Mouse (Mus musculus) MEL (cell line): ENCODE data around the gene Fhl2. TPM values are rescaled to one million over a fixed set of nuclear protein-coding genes. Genes with fewer than 3 reads are reported as not detected.

Experiments
- DNase-seq: peaks from one replicate; pipeline ENCODE4 v3.0.0; 2011; ENCODE audit warnings: low read depth, low spot score
- H3K27ac ChIP-seq: 2 replicates; pipeline ENCODE4 v1.5.1; 2012; ENCODE audit warnings: low read depth, mild to moderate bottlenecking, control low read depth, low read length, moderate library complexity; ENCODE audit not compliant: control insufficient read depth
- H3K27me3 ChIP-seq, 2 experiments: fragments of 150-350 bp in 1 of 2; sonication (generic) in 1 of 2; 2 replicates each; pipeline ENCODE4 v1.6.1; 2012; ENCODE audit warnings: low read length in 2 of 2, mild to moderate bottlenecking in 2 of 2, improper control_type of control experiment in 1 of 2, moderate library complexity in 1 of 2; ENCODE audit not compliant: insufficient read depth in 2 of 2, control insufficient read depth in 1 of 2
- H3K36me3 ChIP-seq, 2 experiments: 2 replicates each; pipeline ENCODE4 v1.6.1; 2012 to 2014; ENCODE audit warnings: low read length in 2 of 2, improper control_type of control experiment in 1 of 2, inconsistent platforms in 1 of 2, mild to moderate bottlenecking in 1 of 2; ENCODE audit not compliant: insufficient read depth in 2 of 2, control insufficient read depth in 1 of 2
- H3K4me1 ChIP-seq, 2 experiments: fragments of 150-350 bp in 1 of 2; sonication (generic) in 1 of 2; 2 replicates each; pipeline ENCODE4 v1.6.1; 2012; ENCODE audit warnings: low read length in 2 of 2, improper control_type of control experiment in 1 of 2, mild to moderate bottlenecking in 1 of 2; ENCODE audit not compliant: insufficient read depth in 2 of 2, control insufficient read depth in 1 of 2
- H3K4me3 ChIP-seq, 2 experiments: fragments of 150-350 bp in 1 of 2; sonication (generic) in 1 of 2; 2 replicates each; pipeline ENCODE4 v1.5.1; 2012; ENCODE audit warnings: low read depth in 2 of 2, low read length in 2 of 2, mild to moderate bottlenecking in 2 of 2, moderate library complexity in 2 of 2, control low read depth in 1 of 2, improper control_type of control experiment in 1 of 2; ENCODE audit not compliant: control insufficient read depth in 1 of 2, insufficient read depth in 1 of 2
- H3K79me2 ChIP-seq: 2 replicates; pipeline ENCODE4 v1.6.1; 2012; ENCODE audit warnings: mild to moderate bottlenecking, low read length, moderate library complexity; ENCODE audit not compliant: control insufficient read depth, poor library complexity, insufficient read depth
- H3K9ac ChIP-seq: 2 replicates; pipeline ENCODE4 v1.6.1; 2012; ENCODE audit warnings: low read depth, mild to moderate bottlenecking, control low read depth, low read length, moderate library complexity; ENCODE audit not compliant: control insufficient read depth, poor library complexity, severe bottlenecking
- H3K9me3 ChIP-seq: fragments of 150-350 bp; sonication (generic); replicated peaks from 2 replicates; pipeline ENCODE4 v1.6.1; 2012; ENCODE audit warnings: mild to moderate bottlenecking, low read length, improper control_type of control experiment, moderate library complexity; ENCODE audit not compliant: insufficient read depth
- EP300 ChIP-seq, 2 experiments: IDR thresholded peaks; 2 replicates each; pipeline ENCODE4 v1.6.1; 2011; ENCODE audit warnings: improper control_type of control experiment in 2 of 2, low read length in 2 of 2, low read depth in 1 of 2, mild to moderate bottlenecking in 1 of 2
- ETS1 ChIP-seq: IDR thresholded peaks from 2 replicates; pipeline ENCODE4 v1.6.1; 2012; ENCODE audit warnings: low read depth, mild to moderate bottlenecking, inconsistent platforms, low read length, improper control_type of control experiment, moderate library complexity
- GABPA ChIP-seq: IDR thresholded peaks from 2 replicates; pipeline ENCODE4 v1.6.1; 2012; ENCODE audit warnings: low read depth, mild to moderate bottlenecking, inconsistent platforms, low read length, improper control_type of control experiment, moderate library complexity
- GATA1 ChIP-seq: IDR thresholded peaks from 2 replicates; pipeline ENCODE4 v1.6.1; 2011; ENCODE audit warnings: low read depth, low read length, improper control_type of control experiment
- HCFC1 ChIP-seq: IDR thresholded peaks from 2 replicates; pipeline ENCODE4 v1.6.1; 2012; ENCODE audit warnings: low read depth, mild to moderate bottlenecking, inconsistent platforms, low read length, improper control_type of control experiment, moderate library complexity
- MAX ChIP-seq: IDR thresholded peaks from 2 replicates; pipeline ENCODE4 v1.6.1; 2011; ENCODE audit warnings: low read length, improper control_type of control experiment
- MAZ ChIP-seq: IDR thresholded peaks from 2 replicates; pipeline ENCODE4 v1.6.1; 2012; ENCODE audit warnings: low read depth, mild to moderate bottlenecking, inconsistent platforms, low read length, improper control_type of control experiment
- MEF2A ChIP-seq: IDR thresholded peaks from 2 replicates; pipeline ENCODE4 v1.6.1; 2014; ENCODE audit warnings: low read depth, mild to moderate bottlenecking, inconsistent platforms, low read length, improper control_type of control experiment; ENCODE audit not compliant: poor library complexity, insufficient replicate concordance, severe bottlenecking; ENCODE audit errors: extremely low read depth
- MYB ChIP-seq: IDR thresholded peaks from 2 replicates; pipeline ENCODE4 v1.6.1; 2011; ENCODE audit warnings: mild to moderate bottlenecking, low read depth, low read length, improper control_type of control experiment
- MYC ChIP-seq: IDR thresholded peaks from 2 replicates; pipeline ENCODE4 v1.6.1; 2011; ENCODE audit warnings: low read depth, mild to moderate bottlenecking, low read length, improper control_type of control experiment, moderate library complexity
- NRF1 ChIP-seq: IDR thresholded peaks from 2 replicates; pipeline ENCODE4 v1.6.1; 2014; ENCODE audit warnings: low read depth, mild to moderate bottlenecking, inconsistent platforms, low read length, improper control_type of control experiment, moderate library complexity; ENCODE audit not compliant: poor library complexity, insufficient read depth, severe bottlenecking
- POLR2AphosphoS5 ChIP-seq: IDR thresholded peaks from 2 replicates; pipeline ENCODE4 v1.6.1; 2012; ENCODE audit warnings: low read depth, borderline replicate concordance, mild to moderate bottlenecking, inconsistent platforms, low read length, moderate library complexity, mixed read lengths
- RAD21 ChIP-seq: IDR thresholded peaks from 2 replicates; pipeline ENCODE4 v1.6.1; 2011; ENCODE audit warnings: mild to moderate bottlenecking, low read depth, low read length, improper control_type of control experiment
- TAL1 ChIP-seq: IDR thresholded peaks from 2 replicates; pipeline ENCODE4 v1.6.1; 2012; ENCODE audit warnings: mild to moderate bottlenecking, inconsistent platforms, low read length, moderate library complexity, mixed read lengths
- UBTF ChIP-seq: IDR thresholded peaks from 2 replicates; pipeline ENCODE4 v1.6.1; 2012; ENCODE audit warnings: low read depth, mild to moderate bottlenecking, inconsistent platforms, low read length, improper control_type of control experiment, moderate library complexity, borderline replicate concordance; ENCODE audit not compliant: insufficient read depth
- ZC3H11A ChIP-seq: IDR thresholded peaks from 2 replicates; pipeline ENCODE4 v1.6.1; 2012; ENCODE audit warnings: low read depth, mild to moderate bottlenecking, inconsistent platforms, low read length, improper control_type of control experiment
- ZKSCAN1 ChIP-seq: IDR thresholded peaks from 2 replicates; pipeline ENCODE4 v1.6.1; 2012; ENCODE audit warnings: low read depth, mild to moderate bottlenecking, inconsistent platforms, low read length, improper control_type of control experiment, moderate library complexity
- ZMIZ1 ChIP-seq: IDR thresholded peaks from 2 replicates; pipeline ENCODE4 v1.6.1; 2012; ENCODE audit warnings: low read depth, mild to moderate bottlenecking, inconsistent platforms, low read length, improper control_type of control experiment, moderate library complexity
- polyA plus RNA-seq, 2 experiments: library from polyadenylated mRNA; stranded (reverse) in 1 of 2; unstranded in 1 of 2; fragments of >175 nt in 1 of 2; fragments of >200 nt in 1 of 2; gene quantifications; 2 replicates each; pipeline versions ENCODE4 v1.2.1 to v1.2.4; 2012; ENCODE audit warnings: low replicate concordance in 2 of 2, low read depth in 1 of 2; ENCODE audit not compliant: insufficient read length in 2 of 2, insufficient read depth in 1 of 2, missing spikeins in 1 of 2
- total RNA-seq: library from RNA; depleted of rRNA; stranded (reverse); fragments of 300-350 nt; gene quantifications from 2 replicates; pipeline ENCODE4 v1.2.3, GENCODE M21; 2012

The Fhl2 gene
- total and polyA plus RNA-seq, 3 experiments: not detected

DNA sequence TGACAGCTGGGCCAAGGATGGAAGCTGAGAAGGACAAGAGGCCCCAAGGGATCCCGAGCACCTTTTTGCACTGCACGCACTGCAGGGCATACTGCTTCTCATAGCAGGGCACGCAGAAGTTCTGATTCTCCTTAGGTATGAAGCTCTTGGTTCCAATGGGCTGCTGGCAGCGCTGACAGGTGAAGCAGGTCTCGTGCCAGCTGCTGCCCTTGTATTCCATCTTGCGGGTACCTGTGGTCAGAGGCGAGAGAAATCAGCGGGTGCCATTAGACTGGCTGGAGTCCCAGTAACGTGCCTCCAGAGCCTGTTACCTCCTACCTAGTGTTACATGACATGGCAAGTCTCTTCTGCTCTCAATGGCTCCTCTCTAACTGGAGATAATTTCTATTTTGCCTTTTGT, 65.2 kb downstream of the Fhl2 start:
- no peak overlapping the region for H3K4me3 ChIP-seq
- TF ChIP-seq HCFC1: no peak
- TF ChIP-seq MAX: no peak
- TF ChIP-seq ZMIZ1: no peak
- TF ChIP-seq MYC: no peak
- TF ChIP-seq MAZ: no peak

GRCm38 (mm10) chr1:43130219-43130981, 66.4 kb downstream of the Fhl2 start:
- Histone ChIP-seq H3K36me3 (no peaks in the 10 kb centered on the region), H3K9ac (no peak overlapping the region), H3K27me3 (peaks cover 0 to 3% of the 10 kb centered on the region in 2 experiments; a peak in 2 of 4 replicates), H3K79me2 (no peaks in the 10 kb centered on the region), H3K4me1 (no peaks in the 10 kb centered on the region), H3K27ac (no peak overlapping the region), H3K9me3 (no peaks in the 10 kb centered on the region), H3K4me3 (no peak overlapping the region)
- no peak for TF ChIP-seq GATA1
- TF ChIP-seq GABPA: no peak
- no peak for TF ChIP-seq NRF1
- no peak for TF ChIP-seq MEF2A
- TF ChIP-seq POLR2AphosphoS5: no peak
- TF ChIP-seq ZKSCAN1: no peak
- no peak for TF ChIP-seq EP300 (IDR thresholded peaks at IDR 0.05; ENCODE audit: low read depth in 1 of 2, low read length in 2 of 2)
- TF ChIP-seq TAL1: no peak
- no peak for TF ChIP-seq ETS1
- no peak for TF ChIP-seq RAD21
- TF ChIP-seq MYB: no peak
- TF ChIP-seq ZC3H11A: no peak
- no peak for TF ChIP-seq UBTF
- no peak for DNase-seq

More for the DNA sequence above, 65.2 kb downstream of the Fhl2 start:
- Histone ChIP-seq H3K9me3 (no peaks in the 10 kb centered on the region), H3K27ac (no peak overlapping the region), H3K9ac (no peak overlapping the region), H3K79me2 (no peaks in the 10 kb centered on the region), H3K27me3 (peaks cover 0 to 3% of the 10 kb centered on the region in 2 experiments; a peak in 2 of 4 replicates), H3K36me3 (no peaks in the 10 kb centered on the region), H3K4me1 (no peaks in the 10 kb centered on the region)
- DNase-seq: no peak
